Mouse (Mus musculus) lung, embryonic 16.5 days (tissue): ENCODE measurements at regions not wholly inside any gene's neighbourhood (a gene's known extent, or its start where the extent isn't known, plus 50 kb on each side); places are given as distances from the start of the nearest gene placed in this dataset.

ENCODE experiments used
- ATAC-seq: fragments of 200-750 bp; cut with Nextera tagmentation; 2 replicates; pipeline ENCODE4 v1.8.0; 2017; ENCODE audit warnings: low read depth, mild to moderate bottlenecking, moderate library complexity
- H3K27ac ChIP-seq: fragments of 300-500 bp; sonication (generic); 2 replicates; pipeline ENCODE4 v1.5.1; 2014; ENCODE audit warnings: mild to moderate bottlenecking, control low read depth, low read length
- H3K27me3 ChIP-seq: fragments of 300-500 bp; sonication (generic); 2 replicates; pipeline ENCODE4 v1.6.1; 2014; ENCODE audit warnings: low read depth, low read length, mixed read lengths; ENCODE audit not compliant: control insufficient read depth, insufficient read depth
- H3K36me3 ChIP-seq: fragments of 300-500 bp; sonication (generic); 2 replicates; pipeline ENCODE4 v1.6.1; 2014; ENCODE audit warnings: low read length; ENCODE audit not compliant: control insufficient read depth, insufficient read depth
- H3K4me1 ChIP-seq: fragments of 300-500 bp; sonication (generic); replicated peaks from 2 replicates; pipeline ENCODE4 v1.6.1; 2014; ENCODE audit warnings: low read length, mixed read lengths; ENCODE audit not compliant: control insufficient read depth, insufficient read depth
- H3K4me2 ChIP-seq: fragments of 300-500 bp; sonication (generic); 2 replicates; pipeline ENCODE4 v1.6.1; 2014; ENCODE audit warnings: low read depth, low read length, control low read depth
- H3K4me3 ChIP-seq: fragments of 300-500 bp; sonication (generic); 2 replicates; pipeline ENCODE4 v1.5.1; 2014; ENCODE audit warnings: mild to moderate bottlenecking, low read length, control low read depth
- H3K9ac ChIP-seq: fragments of 300-500 bp; sonication (generic); 2 replicates; pipeline ENCODE4 v1.6.1; 2014; ENCODE audit warnings: low read length, control low read depth
- H3K9me3 ChIP-seq: fragments of 300-500 bp; sonication (generic); 2 replicates; pipeline ENCODE4 v1.6.1; 2016; ENCODE audit warnings: low read length; ENCODE audit not compliant: control insufficient read depth
- WGBS: fragments of 180-500 bp; shearing (Covaris S2); extraction: QIAGEN DNeasy Blood & Tissue Kit; methylation state at CpG from one replicate; pipeline ENCODE4 v1.1.7; 2014; 5-methylcytosine and 5-hydroxymethylcytosine counted together

DNA sequence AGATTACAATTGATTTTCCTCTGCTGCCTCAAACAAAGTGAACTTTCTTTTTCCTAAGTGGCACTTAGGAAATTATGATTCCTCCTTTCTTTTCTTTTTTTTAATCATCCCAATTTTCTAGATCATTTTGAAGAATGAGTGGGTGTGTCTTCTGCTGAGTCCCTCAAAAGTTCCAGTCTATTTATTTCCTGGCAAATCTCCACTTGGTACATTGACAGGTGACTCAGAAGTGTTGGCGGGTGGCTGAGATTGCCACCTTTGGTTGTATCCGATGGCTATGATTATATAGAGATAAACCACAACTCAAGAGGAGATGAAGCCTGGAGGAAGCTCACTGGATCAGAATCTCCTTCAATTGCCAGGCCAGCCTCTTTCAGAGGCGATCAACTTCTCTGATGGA, 54.7 kb upstream of the Acsl3 start:
- Histone ChIP-seq H3K9ac (no peak overlapping the region), H3K4me3 (no peak overlapping the region), H3K4me1 (0 out of 2 replicates have a peak, but pooled peaks cover 3% of the 10 kb centered on the region), H3K36me3 (no peaks in the 10 kb centered on the region), H3K4me2 (no peak overlapping the region), H3K9me3 (no peaks in the 10 kb centered on the region), H3K27ac (no peak overlapping the region), H3K27me3 (no peaks in the 10 kb centered on the region)
- WGBS = 77% methylated on average over 3 of the region's 3 CpGs
- ATAC-seq = no peak

- no peak overlapping the region for H3K4me3 ChIP-seq
- H3K36me3 ChIP-seq = no peaks in the 10 kb centered on the region
- H3K27ac ChIP-seq = no peak overlapping the region
- no peak overlapping the region for H3K4me2 ChIP-seq
- no peaks in the 10 kb centered on the region for H3K9me3 ChIP-seq
- H3K4me1 ChIP-seq = peaks cover 8% of the 10 kb centered on the region; the same call in 1 of the 2 replicates
- whole genome bisulfite sequencing = 80% methylated on average over 9 of the region's 9 CpGs
- no peak for ATAC-seq
- no peak overlapping the region for H3K9ac ChIP-seq
- H3K27me3 ChIP-seq = no peaks in the 10 kb centered on the region
These were observed 52.6 kb upstream of the Acsl3 start for GRCm38 (mm10) chr1:78604820-78605550.
